ENCODE assay signal across 18 mouse cellular contexts in genomic region chr13:113252580-113252979, GRCm38 (mm10). TPM values are rescaled to one million over a fixed set of nuclear protein-coding genes. Genes with fewer than 3 reads are reported as not detected.
A peak's percentile ranks its signal among the peaks of the same experiment; 100 is the strongest.
DNase-seq lines count a peak whose midpoint lies in the region; ATAC-seq and TF ChIP-seq lines count a peak whose summit lies in the region.
"Not testable (repeated sequence)": the region's sequence is repeated elsewhere in the genome, so short reads cannot be mapped to it uniquely, and the experiment has no call there.
"Had no signal": no experiment of that assay in that cellular context is flagged by ENCODE, and none has a peak within 500 bp of the region (broad histone marks: within the 10 kb centered on the region; RNA-seq: fewer than 3 reads in every experiment).

No protein-coding gene starts in this region.

- 0 out of 2 replicates have a peak, but pooled peaks have one; percentile 50 for TF ChIP-seq EP300 in ES-Bruce4 (IDR thresholded peaks at IDR 0.05; ENCODE audit: insufficient read depth, low read depth, low read length)
- not testable (repeated sequence) for TF ChIP-seq EP300 in lung, postnatal 0 days (IDR thresholded peaks at IDR 0.05)

- not testable (repeated sequence) for TF ChIP-seq CTCF in ES-Bruce4 (IDR thresholded peaks at IDR 0.05; ENCODE audit: low read depth, low read length); lung, postnatal 0 days (IDR thresholded peaks at IDR 0.05)

- H3K4me3 ChIP-seq in ES-Bruce4 (ENCODE audit: low read depth, low read length); heart, embryonic 10.5 days; lung, postnatal 0 days (ENCODE audit: low read depth, low read length): not testable (repeated sequence)

- not testable (repeated sequence) for H3K9me3 ChIP-seq in ES-Bruce4 (replicated peaks; ENCODE audit: control insufficient read depth, insufficient read depth, low read length, poor library complexity, severe bottlenecking); heart, embryonic 10.5 days; lung, postnatal 0 days (ENCODE audit: low read length)

- H3K4me1 ChIP-seq in ES-Bruce4 (ENCODE audit: control insufficient read depth, insufficient read depth, low read length); heart, embryonic 10.5 days; lung, postnatal 0 days (ENCODE audit: insufficient read depth, low read depth, low read length): not testable (repeated sequence)

- H3K9ac ChIP-seq in ES-Bruce4 (ENCODE audit: low read depth, poor library complexity, severe bottlenecking); lung, postnatal 0 days (replicated peaks; ENCODE audit: low read depth): not testable (repeated sequence)

- DNase-seq in R1 (ENCODE audit: low read depth, low spot score): peak; percentile 62
- peak; percentile 31 for DNase-seq in heart, embryonic 10.5 days (ENCODE audit: low spot score)
- DNase-seq in lung, postnatal 0 days (ENCODE audit: low spot score): peak; percentile 40
- peak; percentile 41 for DNase-seq in lung, postnatal 25 days (ENCODE audit: low spot score)
- DNase-seq in lung, postnatal 4 days: peak; percentile 24 to 58
- DNase-seq in testis, postnatal 14 days (ENCODE audit: low spot score): peak; percentile 46

- H3K36me3 ChIP-seq in ES-Bruce4 (ENCODE audit: control insufficient read depth, insufficient read depth, low read length, poor library complexity, severe bottlenecking); heart, embryonic 10.5 days; lung, postnatal 0 days (ENCODE audit: insufficient read depth, low read length): not testable (repeated sequence)

- not testable (repeated sequence) for H3K27ac ChIP-seq in ES-Bruce4 (ENCODE audit: insufficient read depth, low read length); heart, embryonic 10.5 days; lung, postnatal 0 days (ENCODE audit: low read length)

- H3K27me3 ChIP-seq in ES-Bruce4 (ENCODE audit: control insufficient read depth, insufficient read depth, low read length, poor library complexity, severe bottlenecking); heart, embryonic 10.5 days (ENCODE audit: insufficient read depth, poor library complexity, severe bottlenecking); lung, postnatal 0 days (replicated peaks; ENCODE audit: insufficient read depth, low read length): not testable (repeated sequence)

- H3K4me2 ChIP-seq in lung, postnatal 0 days (replicated peaks; ENCODE audit: low read depth, low read length): not testable (repeated sequence)

- WGBS in heart, embryonic 10.5 days: 85% methylated on average over 7 of the region's 7 CpGs
- WGBS in lung, postnatal 0 days: 63% methylated on average over 7 of the region's 7 CpGs

- peak; percentile 50 for ATAC-seq in lung, postnatal 0 days

- TF ChIP-seq POLR2A in ES-Bruce4 (IDR thresholded peaks at IDR 0.05; ENCODE audit: insufficient read depth, low read length): not testable (repeated sequence)

RNA-seq across cellular contexts. Expression of gene Gzmk, which starts 26.9 kb away (rescaled TPM):
- polyA plus RNA-seq in ES-Bruce4 (2011; ENCODE audit: insufficient read depth, insufficient read length, low read depth, missing spikeins): not detected in 2 replicates
- not detected in 2 replicates for polyA plus RNA-seq in heart, embryonic 10.5 days (2016; fragmentation: Nextera tagmentation; extraction: Ambion mirVana)
- not detected in 2 replicates for polyA plus RNA-seq in lung, postnatal 0 days (2015; fragmentation: Nextera tagmentation; extraction: Ambion mirVana)
- polyA plus RNA-seq: cerebellum, adult 2 months; embryonic facial prominence, embryonic 10.5 days; embryonic facial prominence, embryonic 12.5 days; embryonic facial prominence, embryonic 14.5 days; forebrain, embryonic 11.5 days; forebrain, embryonic 13.5 days; forebrain, postnatal 0 days; G1E; Patski had no signal

RNA-seq across cellular contexts. Expression of gene BC067074, which starts 40.4 kb away (rescaled TPM):
- polyA plus RNA-seq in ES-Bruce4 (2011; ENCODE audit: insufficient read depth, insufficient read length, low read depth, missing spikeins): 11.4 and 12.5 TPM in 2 replicates
- polyA plus RNA-seq in heart, embryonic 10.5 days (2016; fragmentation: Nextera tagmentation; extraction: Ambion mirVana): 2.8 and 3.4 TPM in 2 replicates
- polyA plus RNA-seq in lung, postnatal 0 days (2015; fragmentation: Nextera tagmentation; extraction: Ambion mirVana): 3.3 and 4.2 TPM in 2 replicates
- polyA plus RNA-seq: activated CD4-positive, CD25-positive, alpha-beta regulatory T cell, adult 4 months; CD4-positive, CD25-positive, alpha-beta regulatory T cell, adult 4 months; G1E had no signal

RNA-seq across cellular contexts. Expression of gene Esm1, which starts 43.1 kb away (rescaled TPM):
- not detected in 2 replicates for polyA plus RNA-seq in ES-Bruce4 (2011; ENCODE audit: insufficient read depth, insufficient read length, low read depth, missing spikeins)
- polyA plus RNA-seq in heart, embryonic 10.5 days (2016; fragmentation: Nextera tagmentation; extraction: Ambion mirVana): 0.52 and 0.87 TPM in 2 replicates
- polyA plus RNA-seq in lung, postnatal 0 days (2015; fragmentation: Nextera tagmentation; extraction: Ambion mirVana): 4.8 and 5.3 TPM in 2 replicates
- polyA plus RNA-seq: activated CD4-positive, CD25-positive, alpha-beta regulatory T cell, adult 4 months; CD4-positive, CD25-positive, alpha-beta regulatory T cell, adult 4 months; G1E; Patski had no signal
